Mouse (Mus musculus) heart, embryonic 11.5 days (tissue): ENCODE results near the gene Nt5c3b. TPM values are rescaled to one million over a fixed set of nuclear protein-coding genes. Genes with fewer than 3 reads are reported as not detected.
A peak's percentile ranks its signal among the peaks of the same experiment; 100 is the strongest.

Source experiments
- ATAC-seq: fragments of 200-750 bp; cut with Nextera tagmentation; replicated peaks from 2 replicates; pipeline ENCODE4 v1.8.0; 2017; ENCODE audit warnings: moderate library complexity; ENCODE audit not compliant: insufficient number of reproducible peaks, low FRiP score, low TSS enrichment
- H3K27ac ChIP-seq: fragments of 300-500 bp; sonication (generic); 2 replicates; pipeline ENCODE4 v1.5.1; 2014; ENCODE audit warnings: mild to moderate bottlenecking, low read depth, low read length
- H3K27me3 ChIP-seq: fragments of 300-500 bp; sonication (generic); 2 replicates; pipeline ENCODE4 v1.6.1; 2014; ENCODE audit warnings: mild to moderate bottlenecking, low read length, mixed read lengths; ENCODE audit not compliant: control insufficient read depth, insufficient read depth
- H3K36me3 ChIP-seq: fragments of 300-500 bp; sonication (generic); 2 replicates; pipeline ENCODE4 v1.6.1; 2014; ENCODE audit warnings: mild to moderate bottlenecking, low read length, moderate library complexity, mixed read lengths; ENCODE audit not compliant: control insufficient read depth, insufficient read depth
- H3K4me1 ChIP-seq: fragments of 300-500 bp; sonication (generic); 2 replicates; pipeline ENCODE4 v1.6.1; 2014; ENCODE audit warnings: low read length; ENCODE audit not compliant: control insufficient read depth, insufficient read depth
- H3K4me2 ChIP-seq: fragments of 300-500 bp; sonication (generic); 2 replicates; pipeline ENCODE4 v1.6.1; 2014; ENCODE audit warnings: mild to moderate bottlenecking, moderate library complexity
- H3K4me3 ChIP-seq: fragments of 300-500 bp; sonication (generic); 2 replicates; pipeline ENCODE4 v1.5.1; 2014; ENCODE audit warnings: low read depth, low read length
- H3K9ac ChIP-seq: fragments of 300-500 bp; sonication (generic); 2 replicates; pipeline ENCODE4 v1.6.1; 2014; ENCODE audit warnings: mild to moderate bottlenecking, low read depth, low read length, moderate library complexity
- H3K9me3 ChIP-seq: fragments of 300-500 bp; sonication (generic); replicated peaks from 2 replicates; pipeline ENCODE4 v1.6.1; 2016; ENCODE audit warnings: low read length; ENCODE audit not compliant: control insufficient read depth
- WGBS: fragments of 180-500 bp; shearing (Covaris S2); extraction: QIAGEN DNeasy Blood & Tissue Kit; methylation state at CpG from one replicate; pipeline ENCODE4 v1.1.7; 2014; ENCODE audit not compliant: insufficient replicate concordance; 5-methylcytosine and 5-hydroxymethylcytosine counted together
- polyA plus RNA-seq: library from polyadenylated mRNA; unstranded; fragments of >200 nt; fragmentation: Nextera tagmentation; extraction: Ambion mirVana; gene quantifications from 2 replicates; pipeline ENCODE4 v1.2.1, GENCODE M21; 2014

Nt5c3b gene
- polyA plus RNA-seq, 1 experiment from 2014 or later: 98.8 TPM

- 80% methylated on average over 1 of the region's 1 CpGs for WGBS
- H3K4me3 ChIP-seq: no peak overlapping the region
- peaks cover 8% of the 10 kb centered on the region for H3K4me1 ChIP-seq
- no peak for ATAC-seq
- no peak overlapping the region for H3K27ac ChIP-seq
- H3K9ac ChIP-seq: no peak overlapping the region
- H3K27me3 ChIP-seq: no peaks in the 10 kb centered on the region
- peaks cover 20% of the 10 kb centered on the region for H3K36me3 ChIP-seq
- H3K9me3 ChIP-seq: no peaks in the 10 kb centered on the region
- H3K4me2 ChIP-seq: no peak overlapping the region
These were observed 3.7 kb downstream of the Nt5c3b start for GRCm38 (mm10) chr11:100437901-100438300.

- ATAC-seq: no peak
- WGBS: 85% methylated on average over 9 of the region's 9 CpGs
- no peak overlapping the region for H3K4me3 ChIP-seq
These were observed 5.8 kb downstream of the Nt5c3b start for GRCm38 (mm10) chr11:100435678-100436246.

GRCm38 (mm10) chr11:100432002-100432401 lies 9.6 kb downstream of the Nt5c3b start:
- no peak overlapping the region for H3K9ac ChIP-seq
- peaks cover 25% of the 10 kb centered on the region for H3K36me3 ChIP-seq
- H3K9me3 ChIP-seq: no peaks in the 10 kb centered on the region
- no peak overlapping the region for H3K27ac ChIP-seq
- no peak overlapping the region for H3K4me2 ChIP-seq
- no peaks in the 10 kb centered on the region for H3K27me3 ChIP-seq
- WGBS: 72% methylated on average over 5 of the region's 5 CpGs
- no peak overlapping the region for H3K4me3 ChIP-seq
- H3K4me1 ChIP-seq: peaks cover 14% of the 10 kb centered on the region
- no peak for ATAC-seq

More at GRCm38 (mm10) chr11:100435678-100436246, 5.8 kb downstream of the Nt5c3b start:
- H3K36me3 ChIP-seq: peaks cover 25% of the 10 kb centered on the region
- H3K4me2 ChIP-seq: no peak overlapping the region
- H3K4me1 ChIP-seq: peaks cover 12% of the 10 kb centered on the region
- no peaks in the 10 kb centered on the region for H3K27me3 ChIP-seq
- no peak overlapping the region for H3K9ac ChIP-seq
- no peak overlapping the region for H3K27ac ChIP-seq
- H3K9me3 ChIP-seq: no peaks in the 10 kb centered on the region

GRCm38 (mm10) chr11:100430052-100430451 lies 11.6 kb downstream of the Nt5c3b start:
- H3K9ac ChIP-seq: no peak overlapping the region
- ATAC-seq: no peak

GRCm38 (mm10) chr11:100428612-100429199 lies 12.9 kb downstream of the Nt5c3b start:
- no peaks in the 10 kb centered on the region for H3K9me3 ChIP-seq
- no peak overlapping the region for H3K4me2 ChIP-seq
- ATAC-seq: no peak
- no peak overlapping the region for H3K4me3 ChIP-seq
- peaks cover 23% of the 10 kb centered on the region for H3K4me1 ChIP-seq
- H3K9ac ChIP-seq: no peak overlapping the region
- no peaks in the 10 kb centered on the region for H3K27me3 ChIP-seq
- H3K27ac ChIP-seq: peak overlapping the region; percentile 8; the same call in 1 of the 2 replicates
- H3K36me3 ChIP-seq: peaks cover 18% of the 10 kb centered on the region
- WGBS: 50% methylated on average over 9 of the region's 9 CpGs

More at GRCm38 (mm10) chr11:100430052-100430451, 11.6 kb downstream of the Nt5c3b start:
- H3K4me3 ChIP-seq: no peak overlapping the region
- H3K9me3 ChIP-seq: no peaks in the 10 kb centered on the region
- peak overlapping the region; percentile 64 for H3K27ac ChIP-seq
- 70% methylated on average over 7 of the region's 7 CpGs for WGBS
- H3K27me3 ChIP-seq: no peaks in the 10 kb centered on the region
- H3K4me1 ChIP-seq: peaks cover 23% of the 10 kb centered on the region
- H3K4me2 ChIP-seq: peak overlapping the region; percentile 5; the same call in 1 of the 2 replicates
- peaks cover 15% of the 10 kb centered on the region for H3K36me3 ChIP-seq

GRCm38 (mm10) chr11:100426820-100427219 lies 14.8 kb downstream of the Nt5c3b start:
- no peak overlapping the region for H3K4me3 ChIP-seq
- peaks cover 16% of the 10 kb centered on the region for H3K36me3 ChIP-seq
- no peaks in the 10 kb centered on the region for H3K27me3 ChIP-seq
- H3K9ac ChIP-seq: no peak overlapping the region
- 78% methylated on average over 3 of the region's 3 CpGs for WGBS
- H3K9me3 ChIP-seq: no peaks in the 10 kb centered on the region
- no peak overlapping the region for H3K4me2 ChIP-seq
- H3K4me1 ChIP-seq: peaks cover 19% of the 10 kb centered on the region
- no peak for ATAC-seq
- no peak overlapping the region for H3K27ac ChIP-seq

- Histone ChIP-seq H3K36me3 (peaks cover 24% of the 10 kb centered on the region), H3K4me2 (no peak overlapping the region), H3K4me3 (no peak overlapping the region), H3K27me3 (no peaks in the 10 kb centered on the region), H3K27ac (no peak overlapping the region), H3K4me1 (peaks cover 16% of the 10 kb centered on the region), H3K9me3 (no peaks in the 10 kb centered on the region), H3K9ac (no peak overlapping the region; the same call in 1 of the 2 replicates)
- 14% methylated on average over 7 of the region's 7 CpGs for WGBS
- ATAC-seq: no peak
These were observed 15.8 kb downstream of the Nt5c3b start for GRCm38 (mm10) chr11:100425851-100426250.

- Histone ChIP-seq H3K9me3 (no peaks in the 10 kb centered on the region), H3K4me1 (peaks cover 13% of the 10 kb centered on the region), H3K27me3 (no peaks in the 10 kb centered on the region), H3K27ac (no peak overlapping the region), H3K9ac (no peak overlapping the region), H3K4me2 (no peak overlapping the region), H3K4me3 (no peak overlapping the region), H3K36me3 (peaks cover 21% of the 10 kb centered on the region)
- 82% methylated on average over 7 of the region's 7 CpGs for WGBS
- no peak for ATAC-seq
These were observed 17.8 kb downstream of the Nt5c3b start for GRCm38 (mm10) chr11:100423836-100424235.

GRCm38 (mm10) chr11:100421537-100421936 lies 20.1 kb downstream of the Nt5c3b start:
- Histone ChIP-seq H3K27ac (no peak overlapping the region), H3K27me3 (no peaks in the 10 kb centered on the region), H3K9me3 (no peaks in the 10 kb centered on the region), H3K4me2 (no peak overlapping the region), H3K36me3 (peaks cover 23% of the 10 kb centered on the region), H3K4me1 (peaks cover 18% of the 10 kb centered on the region), H3K9ac (no peak overlapping the region), H3K4me3 (no peak overlapping the region)
- ATAC-seq: no peak
- 82% methylated on average over 8 of the region's 8 CpGs for WGBS
